Comparison of ENCODE assay signal across 8 mouse cellular contexts in the genomic region with DNA sequence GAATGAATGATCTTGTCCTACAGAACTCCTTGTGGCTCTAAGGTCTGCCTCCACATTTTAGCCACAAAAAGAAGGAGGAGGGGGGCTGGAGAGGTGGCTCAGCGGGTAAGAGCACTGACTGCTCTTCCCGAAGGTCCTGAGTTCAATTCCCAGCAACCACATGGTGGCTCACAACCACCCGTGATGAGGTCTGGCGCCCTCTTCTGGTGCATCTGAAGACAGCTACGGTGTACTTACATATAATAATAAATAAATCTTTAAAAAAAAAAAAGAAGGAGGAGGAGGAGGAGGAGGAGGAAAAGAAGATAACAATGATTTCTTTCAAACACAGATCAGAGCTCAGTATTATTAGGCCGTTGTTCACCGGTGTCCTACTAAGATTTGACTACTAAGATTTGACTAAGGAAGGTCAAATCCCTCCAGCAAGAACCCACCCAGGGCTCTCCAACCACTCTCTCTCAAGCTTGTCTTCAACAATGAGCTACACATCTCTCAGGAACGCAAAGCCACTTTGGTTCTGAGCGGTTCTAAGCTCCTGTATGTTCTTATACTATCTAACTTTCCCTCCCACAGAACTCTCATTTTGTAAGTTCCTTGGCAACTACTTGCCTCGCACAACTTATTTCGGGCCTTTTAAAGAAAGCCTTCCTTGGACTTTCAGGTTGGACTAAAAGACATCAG. TPM values are rescaled to one million over a fixed set of nuclear protein-coding genes. Genes with fewer than 3 reads are reported as not detected.
DNase-seq lines count a peak whose midpoint lies in the region; ATAC-seq lines count a peak whose summit lies in the region.

A gene (plus strand): TSS at position 631 of the 681 bp plus-strand sequence.

- peaks cover 6% of the 10 kb centered on the region for H3K36me3 ChIP-seq in erythroblast, embryonic 14.5 days (ENCODE audit: control insufficient read depth)
- peaks cover 11% of the 10 kb centered on the region; the same call in 1 of the 2 replicates for H3K36me3 ChIP-seq in limb, embryonic 12.5 days

- peak within 1 kb of the TSS; percentile 93 for H3K4me3 ChIP-seq in erythroblast, embryonic 14.5 days (replicated peaks)
- H3K4me3 ChIP-seq in limb, embryonic 12.5 days (replicated peaks): peak within 1 kb of the TSS; percentile 76

- intact Hi-C loops in heart, postnatal 25 days (cut with DNase I): loop anchor here (5.0 kb wide), 1 partner anchor 87 kb away; a partner anchor contains a TSS

- peak within 1 kb of the TSS; percentile 92 for H3K27ac ChIP-seq in limb, embryonic 12.5 days

- no peaks in the 10 kb centered on the region for H3K9me3 ChIP-seq in erythroblast, embryonic 14.5 days (ENCODE audit: control insufficient read depth, low read length)
- H3K9me3 ChIP-seq in limb, embryonic 12.5 days: no peaks in the 10 kb centered on the region

- peaks cover 32% of the 10 kb centered on the region for H3K4me1 ChIP-seq in erythroblast, embryonic 14.5 days (ENCODE audit: control insufficient read depth)
- H3K4me1 ChIP-seq in limb, embryonic 12.5 days (replicated peaks): peaks cover 11% of the 10 kb centered on the region; the same call in 1 of the 2 replicates

- 60% methylated on average over 11 of the region's 11 CpGs for WGBS in limb, embryonic 12.5 days

- H3K9ac ChIP-seq in limb, embryonic 12.5 days (replicated peaks): peak within 1 kb of the TSS; percentile 85

- H3K4me2 ChIP-seq in limb, embryonic 12.5 days: peak within 1 kb of the TSS; percentile 79

- no peaks in the 10 kb centered on the region for H3K27me3 ChIP-seq in erythroblast, embryonic 14.5 days (ENCODE audit: control insufficient read depth)
- H3K27me3 ChIP-seq in limb, embryonic 12.5 days: no peaks in the 10 kb centered on the region

- no peak for DNase-seq in heart, adult 18-20 months
- DNase-seq in heart, adult 11 months: no peak
- no peak for DNase-seq in heart, postnatal 25 days (ENCODE audit: low spot score)
- DNase-seq in kidney, adult 9 months: no peak

- no peak for ATAC-seq in CD4-positive, CD25-positive, alpha-beta regulatory T cell, adult 4 months
- no peak for ATAC-seq in limb, embryonic 12.5 days (ENCODE audit: insufficient number of reproducible peaks, insufficient read depth, low FRiP score, low TSS enrichment, low read depth)
- no peak for ATAC-seq in neutrophil, adult 5-6 weeks (ENCODE audit: extremely low read depth, insufficient number of reproducible peaks, low FRiP score, poor library complexity, severe bottlenecking)

RNA-seq across cellular contexts. Expression of the gene that starts here (rescaled TPM):
- 10 to 100 TPM; 34.6 to 38.5 TPM for total RNA-seq in heart, adult 18-20 months (2021)
- polyA plus RNA-seq in CD4-positive, CD25-positive, alpha-beta regulatory T cell, adult 4 months (2017; shearing (Covaris generic)): 100 to 1,000 TPM; 139 to 163 TPM
- 0.22 and 0.28 TPM in 2 replicates for polyA plus RNA-seq in erythroblast, embryonic 14.5 days (2012)
- total RNA-seq in heart, postnatal 25 days (2021): 10 to 100 TPM; 33.8 to 34.5 TPM
- 121 and 125 TPM in 2 replicates for polyA plus RNA-seq in limb, embryonic 12.5 days (2016; fragmentation: Nextera tagmentation; extraction: Ambion mirVana)
- total RNA-seq in neutrophil, adult 5-6 weeks (2017): 112 and 118 TPM in 2 replicates

Comparison
In these comparisons a context has a peak if more than half of its experiments do, and no peak if none do; other contexts are left out.
1. RNA of the gene that starts here (polyA plus RNA-seq): 139 to 163 TPM in CD4-positive, CD25-positive, alpha-beta regulatory T cell, adult 4 months and 121 to 125 TPM in limb, embryonic 12.5 days; 0.22 to 0.28 TPM in erythroblast, embryonic 14.5 days; every median in the first group is over 10 times any median in the second.